Mouse (Mus musculus) brain, embryonic 14.5 days (tissue): ENCODE data around the gene Atxn3.

Experiments used
- CTCF ChIP-seq: fragments of 200-500 bp; IDR thresholded peaks from 2 replicates; pipeline ENCODE4 v1.5.1; 2012; ENCODE audit warnings: inconsistent platforms, mild to moderate bottlenecking, moderate library complexity, borderline replicate concordance; ENCODE audit not compliant: insufficient read depth, insufficient read length; ENCODE audit errors: extremely low read depth
- POLR2A ChIP-seq: fragments of 200-500 bp; IDR thresholded peaks from 2 replicates; pipeline ENCODE4 v1.6.1; 2012; ENCODE audit warnings: mild to moderate bottlenecking, inconsistent platforms, borderline replicate concordance; ENCODE audit not compliant: poor library complexity, insufficient read depth, insufficient read length, severe bottlenecking; ENCODE audit errors: extremely low read depth

- TF ChIP-seq POLR2A (no peak), CTCF (no peak)
Measured at GRCm38 (mm10) chr12:101978588-101978987, 20.5 kb upstream of the Atxn3 start.
